Mouse (Mus musculus): Measurements from ENCODE around the gene Fuz. TPM values are rescaled to one million over a fixed set of nuclear protein-coding genes. Genes with fewer than 3 reads are reported as not detected.

Fuz gene
- polyA plus RNA-seq, 1 experiment from 2014 or later: 17.6 TPM

GRCm38 (mm10) chr7:44928570-44928969 lies 32.7 kb downstream of the Fuz start:
- Histone ChIP-seq H3K9me3 (no peaks in the 10 kb centered on the region), H3K4me1 (peaks cover 20% of the 10 kb centered on the region), H3K36me3 (replicated peaks) (peaks cover 32% of the 10 kb centered on the region), H3K27ac (replicated peaks) (peak overlapping the region; percentile 90), H3K4me3 (peak overlapping the region; percentile 99), H3K27me3 (replicated peaks; ENCODE audit: low read depth, poor library complexity, severe bottlenecking) (no peaks in the 10 kb centered on the region)
- DNase-seq (ENCODE audit: low spot score): no peak
- WGBS: 3% methylated on average over 1 of the region's 1 CpGs

- peaks cover 23% of the 10 kb centered on the region for H3K36me3 ChIP-seq (replicated peaks)
- under 1% methylated on average over 84 of the region's 84 CpGs for WGBS
- no peaks in the 10 kb centered on the region for H3K9me3 ChIP-seq
- H3K27me3 ChIP-seq (replicated peaks; ENCODE audit: low read depth, poor library complexity, severe bottlenecking): no peaks in the 10 kb centered on the region
- peaks cover 20% of the 10 kb centered on the region for H3K4me1 ChIP-seq
- peak within 1 kb of the TSS; percentile 90 for H3K27ac ChIP-seq (replicated peaks)
- H3K4me3 ChIP-seq: peak within 1 kb of the TSS; percentile 99
- peak; percentile 100 for DNase-seq (ENCODE audit: low spot score)
Observed at GRCm38 (mm10) chr7:44929204-44930151, 33.6 kb downstream of the Fuz start, which contains the start of gene Ap2a1. Gene Ap2a1 (minus strand): TSS chr7:44929496.

- DNase-seq (ENCODE audit: low spot score): no peak
- no peak overlapping the region for H3K4me3 ChIP-seq
- WGBS: 90% methylated on average over 4 of the region's 4 CpGs
- no peaks in the 10 kb centered on the region; the same call in 1 of the 2 replicates for H3K27me3 ChIP-seq (replicated peaks; ENCODE audit: low read depth, poor library complexity, severe bottlenecking)
- H3K9me3 ChIP-seq: no peaks in the 10 kb centered on the region; the same call in 1 of the 2 replicates
- H3K27ac ChIP-seq (replicated peaks): no peak overlapping the region
- H3K36me3 ChIP-seq (replicated peaks): no peaks in the 10 kb centered on the region
- H3K4me1 ChIP-seq: no peaks in the 10 kb centered on the region
Observed at GRCm38 (mm10) chr7:44938680-44939079, 42.8 kb downstream of the Fuz start.

- no peak for DNase-seq (ENCODE audit: low spot score)
- Histone ChIP-seq H3K27ac (replicated peaks) (no peak within 1 kb of the TSS), H3K9me3 (no peaks in the 10 kb centered on the region), H3K4me3 (0 out of 2 replicates have a peak within 1 kb of the TSS, but pooled peaks have one; percentile 11), H3K36me3 (replicated peaks) (no peaks in the 10 kb centered on the region), H3K4me1 (no peaks in the 10 kb centered on the region), H3K27me3 (replicated peaks; ENCODE audit: low read depth, poor library complexity, severe bottlenecking) (peaks cover under 1% of the 10 kb centered on the region; the same call in 1 of the 2 replicates)
- 85% methylated on average over 7 of the region's 7 CpGs for WGBS
Observed at GRCm38 (mm10) chr7:44942904-44943303, 47.0 kb downstream of the Fuz start, which contains the start of gene Tsks. Gene Tsks (plus strand): TSS chr7:44943204.

- Histone ChIP-seq H3K4me1 (peaks cover 19% of the 10 kb centered on the region), H3K9me3 (no peaks in the 10 kb centered on the region), H3K4me3 (0 out of 2 replicates have a peak overlapping the region, but pooled peaks have one; percentile 18), H3K36me3 (replicated peaks) (no peaks in the 10 kb centered on the region), H3K27me3 (replicated peaks; ENCODE audit: low read depth, poor library complexity, severe bottlenecking) (peaks cover 50% of the 10 kb centered on the region), H3K27ac (replicated peaks) (no peak overlapping the region)
- no peak for DNase-seq (ENCODE audit: low spot score)
- WGBS: 82% methylated on average over 6 of the region's 6 CpGs
Observed at GRCm38 (mm10) chr7:44949922-44950321, 54.0 kb downstream of the Fuz start.

- DNase-seq (ENCODE audit: low spot score): peak; percentile 64
- Histone ChIP-seq H3K27ac (replicated peaks) (no peak overlapping the region; the same call in 1 of the 2 replicates), H3K27me3 (replicated peaks; ENCODE audit: low read depth, poor library complexity, severe bottlenecking) (peaks cover 50% of the 10 kb centered on the region), H3K4me1 (peaks cover 28% of the 10 kb centered on the region), H3K4me3 (peak overlapping the region; percentile 63), H3K9me3 (no peaks in the 10 kb centered on the region), H3K36me3 (replicated peaks) (no peaks in the 10 kb centered on the region)
- under 1% methylated on average over 10 of the region's 10 CpGs for WGBS
Observed at GRCm38 (mm10) chr7:44951960-44952359, 56.1 kb downstream of the Fuz start.

MicroRNAs encoded within 50 kb of the gene (microRNA counts, 519-probe panel; counts per million panel counts)
- microRNA mmu-miR-707: 188 counts per million, percentile 57 among the panel's probes with 10 or more counts

Small RNAs within 50 kb of the gene (microRNA-seq; reads per million reads assigned to microRNA genes)
- gene Mir707: not detected

Other genes starting within 250 kb of the Fuz start
- 2.7 and 4.3 TPM in 2 replicates for gene Myh14, start 225.2 kb upstream of the Fuz start, polyA plus RNA-seq (2016; fragmentation: Nextera tagmentation; extraction: Ambion mirVana)
- gene Izumo2, start 187.3 kb upstream of the Fuz start, polyA plus RNA-seq (2016; fragmentation: Nextera tagmentation; extraction: Ambion mirVana): not detected in 2 replicates
- 37.5 and 39.3 TPM in 2 replicates for gene Vrk3, start 147.7 kb upstream of the Fuz start, polyA plus RNA-seq (2016; fragmentation: Nextera tagmentation; extraction: Ambion mirVana)
- 3.6 and 4.2 TPM in 2 replicates for gene Zfp473, start 145.0 kb upstream of the Fuz start, polyA plus RNA-seq (2016; fragmentation: Nextera tagmentation; extraction: Ambion mirVana)
- 169 and 173 TPM in 2 replicates for gene Nup62, start 80.0 kb upstream of the Fuz start, polyA plus RNA-seq (2016; fragmentation: Nextera tagmentation; extraction: Ambion mirVana)
- 1.0 and 1.5 TPM in 2 replicates for gene Il4i1, start 79.7 kb upstream of the Fuz start, polyA plus RNA-seq (2016; fragmentation: Nextera tagmentation; extraction: Ambion mirVana)
- 3.2 and 3.6 TPM in 2 replicates for gene Atf5, start 79.4 kb upstream of the Fuz start, polyA plus RNA-seq (2016; fragmentation: Nextera tagmentation; extraction: Ambion mirVana)
- 92.2 and 95.4 TPM in 2 replicates for gene Akt1s1, start 47.1 kb upstream of the Fuz start, polyA plus RNA-seq (2016; fragmentation: Nextera tagmentation; extraction: Ambion mirVana)
- 77.2 and 82.7 TPM in 2 replicates for gene Tbc1d17, start 47.0 kb upstream of the Fuz start, polyA plus RNA-seq (2016; fragmentation: Nextera tagmentation; extraction: Ambion mirVana)
- gene Pnkp, start 38.9 kb upstream of the Fuz start, polyA plus RNA-seq (2016; fragmentation: Nextera tagmentation; extraction: Ambion mirVana): 34.4 and 36.3 TPM in 2 replicates
- 514 and 525 TPM in 2 replicates for gene Ptov1, start 26.3 kb upstream of the Fuz start, polyA plus RNA-seq (2016; fragmentation: Nextera tagmentation; extraction: Ambion mirVana)
- gene Med25, start 3.4 kb upstream of the Fuz start, polyA plus RNA-seq (2016; fragmentation: Nextera tagmentation; extraction: Ambion mirVana): 135 and 146 TPM in 2 replicates
- gene Ap2a1, start 33.4 kb downstream of the Fuz start, polyA plus RNA-seq (2016; fragmentation: Nextera tagmentation; extraction: Ambion mirVana): 75.1 and 77.1 TPM in 2 replicates
- 0.14 and 0.30 TPM in 2 replicates for gene Tsks, start 47.1 kb downstream of the Fuz start, polyA plus RNA-seq (2016; fragmentation: Nextera tagmentation; extraction: Ambion mirVana)
- 18.5 and 18.8 TPM in 2 replicates for gene Cpt1c, start 78.8 kb downstream of the Fuz start, polyA plus RNA-seq (2016; fragmentation: Nextera tagmentation; extraction: Ambion mirVana)
- gene Prmt1, start 90.5 kb downstream of the Fuz start, polyA plus RNA-seq (2016; fragmentation: Nextera tagmentation; extraction: Ambion mirVana): 968 and 991 TPM in 2 replicates
- 70.3 and 77.5 TPM in 2 replicates for gene Irf3, start 101.6 kb downstream of the Fuz start, polyA plus RNA-seq (2016; fragmentation: Nextera tagmentation; extraction: Ambion mirVana)
- gene Bcl2l12, start 102.6 kb downstream of the Fuz start, polyA plus RNA-seq (2016; fragmentation: Nextera tagmentation; extraction: Ambion mirVana): 87.0 and 90.7 TPM in 2 replicates
- gene Scaf1, start 120.3 kb downstream of the Fuz start, polyA plus RNA-seq (2016; fragmentation: Nextera tagmentation; extraction: Ambion mirVana): 46.2 and 47.9 TPM in 2 replicates
- gene Rras, start 121.9 kb downstream of the Fuz start, polyA plus RNA-seq (2016; fragmentation: Nextera tagmentation; extraction: Ambion mirVana): 18.8 and 20.3 TPM in 2 replicates
- 13.4 and 14.9 TPM in 2 replicates for gene Prr12, start 156.8 kb downstream of the Fuz start, polyA plus RNA-seq (2016; fragmentation: Nextera tagmentation; extraction: Ambion mirVana)
- gene Nosip, start 166.3 kb downstream of the Fuz start, polyA plus RNA-seq (2016; fragmentation: Nextera tagmentation; extraction: Ambion mirVana): 70.8 and 74.7 TPM in 2 replicates
- gene Prrg2, start 166.6 kb downstream of the Fuz start, polyA plus RNA-seq (2016; fragmentation: Nextera tagmentation; extraction: Ambion mirVana): 23.3 and 24.4 TPM in 2 replicates
- 144 and 156 TPM in 2 replicates for gene Rcn3, start 196.1 kb downstream of the Fuz start, polyA plus RNA-seq (2016; fragmentation: Nextera tagmentation; extraction: Ambion mirVana)
- gene Fcgrt, start 207.8 kb downstream of the Fuz start, polyA plus RNA-seq (2016; fragmentation: Nextera tagmentation; extraction: Ambion mirVana): 6.0 and 7.0 TPM in 2 replicates
- 1,885 and 1,917 TPM in 2 replicates for gene Rps11, start 228.4 kb downstream of the Fuz start, polyA plus RNA-seq (2016; fragmentation: Nextera tagmentation; extraction: Ambion mirVana)
- 1,273 and 1,282 TPM in 2 replicates for gene Rpl13a, start 232.7 kb downstream of the Fuz start, polyA plus RNA-seq (2016; fragmentation: Nextera tagmentation; extraction: Ambion mirVana)
- gene Gm45713, start 240.2 kb downstream of the Fuz start, polyA plus RNA-seq (2016; fragmentation: Nextera tagmentation; extraction: Ambion mirVana): 0.31 TPM in 1 of 2 replicates, not detected in the other
- gene Flt3l, start 240.4 kb downstream of the Fuz start, polyA plus RNA-seq (2016; fragmentation: Nextera tagmentation; extraction: Ambion mirVana): 0.97 and 1.8 TPM in 2 replicates